Mouse (Mus musculus) erythroblast, embryonic 14.5 days (primary cell): ENCODE data around the gene Pgpep1. TPM values are rescaled to one million over a fixed set of nuclear protein-coding genes. Genes with fewer than 3 reads are reported as not detected.
A peak's percentile ranks its signal among the peaks of the same experiment; 100 is the strongest.

Experiments used
- H3K27me3 ChIP-seq: 2 replicates; pipeline ENCODE4 v1.6.1; 2012; ENCODE audit warnings: inconsistent platforms; ENCODE audit not compliant: control insufficient read depth
- H3K36me3 ChIP-seq: 2 replicates; pipeline ENCODE4 v1.6.1; 2012; ENCODE audit warnings: mild to moderate bottlenecking, inconsistent platforms; ENCODE audit not compliant: control insufficient read depth
- H3K4me1 ChIP-seq: 2 replicates; pipeline ENCODE4 v1.6.1; 2012; ENCODE audit warnings: inconsistent platforms; ENCODE audit not compliant: control insufficient read depth
- H3K4me3 ChIP-seq: replicated peaks from 2 replicates; pipeline ENCODE3; 2012; ENCODE audit warnings: moderate library complexity, mild to moderate bottlenecking, inconsistent platforms
- H3K9me3 ChIP-seq: 2 replicates; pipeline ENCODE4 v1.6.1; 2012; ENCODE audit warnings: low read length, inconsistent platforms, mixed read lengths; ENCODE audit not compliant: control insufficient read depth
- GATA1 ChIP-seq: IDR thresholded peaks from 2 replicates; pipeline ENCODE4 v1.6.1; 2012; ENCODE audit warnings: low read length, inconsistent platforms, mixed read lengths
- TAL1 ChIP-seq: IDR thresholded peaks from 3 replicates; pipeline ENCODE4 v1.6.1; 2012; ENCODE audit warnings: low read length, inconsistent platforms, mixed read lengths
- polyA plus RNA-seq: library from polyadenylated mRNA; stranded (reverse); fragments of >175 nt; gene quantifications from 2 replicates; pipeline ENCODE4 v1.2.3, GENCODE M21; 2012

Gene Pgpep1
- polyA plus RNA-seq, 1 experiment, result 0.29 TPM

GRCm38 (mm10) chr8:70622220-70622619, 38.0 kb downstream of the Pgpep1 start:
- Histone ChIP-seq H3K27me3 (no peaks in the 10 kb centered on the region), H3K9me3 (peaks cover 3% of the 10 kb centered on the region), H3K4me3 (peak overlapping the region; percentile 26), H3K36me3 (no peaks in the 10 kb centered on the region; the same call in 1 of the 2 replicates), H3K4me1 (peaks cover 79% of the 10 kb centered on the region)
- TF ChIP-seq GATA1 (peak; percentile 49), TAL1 (peak; percentile 81)

- no peak for TF ChIP-seq TAL1
- TF ChIP-seq GATA1, result no peak
- no peaks in the 10 kb centered on the region for H3K27me3 ChIP-seq
- H3K9me3 ChIP-seq, result no peaks in the 10 kb centered on the region
- H3K36me3 ChIP-seq, result no peaks in the 10 kb centered on the region; the same call in 1 of the 2 replicates
- H3K4me3 ChIP-seq, result peak overlapping the region; percentile 51
- peaks cover 89% of the 10 kb centered on the region for H3K4me1 ChIP-seq
Observed at GRCm38 (mm10) chr8:70618888-70619334, 41.3 kb downstream of the Pgpep1 start.

- Histone ChIP-seq H3K36me3 (no peaks in the 10 kb centered on the region; the same call in 1 of the 2 replicates), H3K9me3 (no peaks in the 10 kb centered on the region), H3K4me3 (peak overlapping the region; percentile 13), H3K4me1 (peaks cover 89% of the 10 kb centered on the region), H3K27me3 (no peaks in the 10 kb centered on the region)
- no peak for TF ChIP-seq GATA1
- no peak; the same call in 2 of the 3 replicates for TF ChIP-seq TAL1
Observed at GRCm38 (mm10) chr8:70617985-70618384, 42.2 kb downstream of the Pgpep1 start.

GRCm38 (mm10) chr8:70616645-70617044, 43.5 kb downstream of the Pgpep1 start:
- peaks cover 82% of the 10 kb centered on the region for H3K4me1 ChIP-seq
- no peaks in the 10 kb centered on the region; the same call in 1 of the 2 replicates for H3K36me3 ChIP-seq
- H3K9me3 ChIP-seq, result no peaks in the 10 kb centered on the region
- no peak overlapping the region for H3K4me3 ChIP-seq
- TF ChIP-seq TAL1 (no peak), GATA1 (no peak)
- H3K27me3 ChIP-seq, result no peaks in the 10 kb centered on the region

GRCm38 (mm10) chr8:70615894-70616293, 44.3 kb downstream of the Pgpep1 start, which contains the start of gene Lrrc25:
TSS of gene Lrrc25 (plus strand) at chr8:70616155.
- H3K4me1 ChIP-seq, result peaks cover 82% of the 10 kb centered on the region
- no peaks in the 10 kb centered on the region for H3K9me3 ChIP-seq
- H3K27me3 ChIP-seq, result no peaks in the 10 kb centered on the region
- no peak for TF ChIP-seq GATA1
- no peak for TF ChIP-seq TAL1
- no peaks in the 10 kb centered on the region; the same call in 1 of the 2 replicates for H3K36me3 ChIP-seq
- H3K4me3 ChIP-seq, result no peak within 1 kb of the TSS

- Histone ChIP-seq H3K4me3 (no peak overlapping the region), H3K4me1 (peaks cover 82% of the 10 kb centered on the region), H3K9me3 (no peaks in the 10 kb centered on the region), H3K27me3 (peaks cover 3% of the 10 kb centered on the region), H3K36me3 (no peaks in the 10 kb centered on the region; the same call in 1 of the 2 replicates)
- TF ChIP-seq TAL1 (no peak), GATA1 (no peak)
Observed at GRCm38 (mm10) chr8:70615281-70615680, 44.9 kb downstream of the Pgpep1 start.

GRCm38 (mm10) chr8:70614469-70614868, 45.7 kb downstream of the Pgpep1 start:
- TF ChIP-seq TAL1 (no peak), GATA1 (no peak)
- Histone ChIP-seq H3K36me3 (no peaks in the 10 kb centered on the region), H3K27me3 (peaks cover 11% of the 10 kb centered on the region), H3K9me3 (no peaks in the 10 kb centered on the region), H3K4me1 (peaks cover 84% of the 10 kb centered on the region), H3K4me3 (no peak overlapping the region)

- TF ChIP-seq GATA1 (no peak), TAL1 (no peak)
- no peaks in the 10 kb centered on the region for H3K36me3 ChIP-seq
- H3K27me3 ChIP-seq, result peaks cover 18% of the 10 kb centered on the region
- H3K9me3 ChIP-seq, result no peaks in the 10 kb centered on the region
- peaks cover 84% of the 10 kb centered on the region for H3K4me1 ChIP-seq
- no peak overlapping the region for H3K4me3 ChIP-seq
Observed at GRCm38 (mm10) chr8:70613763-70614162, 46.4 kb downstream of the Pgpep1 start.

- Histone ChIP-seq H3K27me3 (peaks cover 28% of the 10 kb centered on the region), H3K4me1 (peaks cover 85% of the 10 kb centered on the region)
- TF ChIP-seq TAL1 (no peak), GATA1 (peak; percentile 68; the same call in 1 of the 2 replicates)
Observed at GRCm38 (mm10) chr8:70611849-70612248, 48.3 kb downstream of the Pgpep1 start.

More at GRCm38 (mm10) chr8:70611849-70612248, 48.3 kb downstream of the Pgpep1 start:
- H3K4me3 ChIP-seq, result peak overlapping the region; percentile 76
- no peaks in the 10 kb centered on the region for H3K9me3 ChIP-seq
- H3K36me3 ChIP-seq, result no peaks in the 10 kb centered on the region
